Mouse (Mus musculus) midbrain, postnatal 0 days (tissue): ENCODE data around the gene Fkbp3. TPM values are rescaled to one million over a fixed set of nuclear protein-coding genes. Genes with fewer than 3 reads are reported as not detected.
"Not testable (repeated sequence)": the region's sequence is repeated elsewhere in the genome, so short reads cannot be mapped to it uniquely, and the experiment has no call there.

ENCODE experiments used
- ATAC-seq: fragments of 200-750 bp; cut with Nextera tagmentation; 2 replicates; pipeline ENCODE4 v1.8.0; 2017; ENCODE audit warnings: moderate number of reproducible peaks, mild to moderate bottlenecking, moderate TSS enrichment, moderate library complexity; ENCODE audit not compliant: low FRiP score
- DNase-seq: peaks from one replicate; pipeline ENCODE4 v3.0.0-alpha.2; 2015; ENCODE audit warnings: low spot score
- H3K27ac ChIP-seq: fragments of 300-500 bp; sonication (generic); 2 replicates; pipeline ENCODE4 v1.5.1; 2014; ENCODE audit warnings: low read depth, mild to moderate bottlenecking, low read length, mixed read lengths
- H3K27me3 ChIP-seq: fragments of 300-500 bp; sonication (generic); 2 replicates; pipeline ENCODE4 v1.6.1; 2014; ENCODE audit warnings: low read length, control low read depth, mixed read lengths; ENCODE audit not compliant: insufficient read depth
- H3K36me3 ChIP-seq: fragments of 300-500 bp; sonication (generic); 2 replicates; pipeline ENCODE4 v1.6.1; 2014; ENCODE audit warnings: low read length, control low read depth, mixed read lengths; ENCODE audit not compliant: insufficient read depth
- H3K4me1 ChIP-seq: fragments of 300-500 bp; sonication (generic); 2 replicates; pipeline ENCODE4 v1.6.1; 2014; ENCODE audit warnings: mild to moderate bottlenecking, control low read depth, antibody characterized with exemption, low read length, mixed read lengths; ENCODE audit not compliant: insufficient read depth
- H3K4me2 ChIP-seq: fragments of 300-500 bp; sonication (generic); 2 replicates; pipeline ENCODE4 v1.6.1; 2014; ENCODE audit warnings: low read depth, mild to moderate bottlenecking, low read length, mixed read lengths; ENCODE audit not compliant: poor library complexity, severe bottlenecking
- H3K4me3 ChIP-seq: fragments of 300-500 bp; sonication (generic); 2 replicates; pipeline ENCODE4 v1.5.1; 2014; ENCODE audit warnings: low read depth, mild to moderate bottlenecking, low read length, moderate library complexity
- H3K9ac ChIP-seq: fragments of 300-500 bp; sonication (generic); replicated peaks from 2 replicates; pipeline ENCODE4 v1.6.1; 2014; ENCODE audit warnings: mild to moderate bottlenecking, low read length, moderate library complexity, mixed read lengths; ENCODE audit not compliant: poor library complexity, severe bottlenecking
- H3K9me3 ChIP-seq: fragments of 300-500 bp; sonication (generic); 2 replicates; pipeline ENCODE4 v1.6.1; 2016; ENCODE audit warnings: low read length, control low read depth
- CTCF ChIP-seq: IDR thresholded peaks from 2 replicates; pipeline ENCODE4 v1.5.1; 2016; ENCODE audit warnings: antibody characterized with exemption, mild to moderate bottlenecking
- WGBS: fragments of 180-500 bp; shearing (Covaris S2); extraction: QIAGEN DNeasy Blood & Tissue Kit; methylation state at CpG from one replicate; pipeline ENCODE4 v1.1.7; 2014; 5-methylcytosine and 5-hydroxymethylcytosine counted together
- polyA plus RNA-seq: library from polyadenylated mRNA; unstranded; fragments of >200 nt; fragmentation: Nextera tagmentation; extraction: Ambion mirVana; gene quantifications from 2 replicates; pipeline ENCODE4 v1.2.1, GENCODE M21; 2015
- total RNA-seq: library from RNA; depleted of rRNA; stranded (reverse); fragments of >200 nt; gene quantifications from 2 replicates; pipeline ENCODE4 v1.2.3, GENCODE M21; 2014; rRNA removed

Fkbp3 gene
- total RNA-seq, result 164 and 285 TPM in 2 replicates
- polyA plus RNA-seq, result 443 and 445 TPM in 2 replicates

DNA sequence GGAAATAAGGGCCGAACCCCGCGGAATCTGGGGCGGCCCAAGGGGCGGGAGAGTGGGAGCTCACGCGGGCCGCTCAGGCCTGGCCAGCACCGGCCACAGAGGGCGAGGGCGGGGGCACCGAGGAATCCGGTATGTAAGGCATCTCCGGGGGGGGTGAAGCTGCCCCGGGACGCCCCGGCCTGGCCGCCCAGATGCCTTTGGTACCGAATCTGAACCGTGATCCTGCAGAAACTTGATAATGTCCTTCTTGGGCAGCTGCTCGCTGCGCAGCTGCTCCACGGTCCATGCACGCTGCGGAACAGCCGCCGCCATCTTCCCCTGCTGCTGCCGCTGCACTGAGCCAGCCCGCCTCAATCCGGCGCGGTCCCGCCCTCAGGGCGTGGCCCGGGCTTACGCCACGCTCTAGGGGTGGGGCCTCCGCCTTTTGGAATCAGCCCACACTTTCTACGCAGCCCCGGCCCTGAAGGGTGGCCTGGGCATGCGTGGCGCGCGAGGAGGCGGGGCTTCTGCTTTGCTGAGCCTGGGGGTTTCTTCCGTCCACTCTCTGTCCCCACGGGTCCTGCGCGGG lies at the start of gene Fkbp3:
Gene Fkbp3 (minus strand): TSS at position 397 of the 568 bp plus-strand sequence.
- Histone ChIP-seq H3K4me3 (peak within 1 kb of the TSS; percentile 68), H3K27ac (peak within 1 kb of the TSS; percentile 90), H3K4me2 (peak within 1 kb of the TSS; percentile 83), H3K9ac (peak within 1 kb of the TSS; percentile 86), H3K9me3 (no peaks in the 10 kb centered on the region), H3K36me3 (no peaks in the 10 kb centered on the region), H3K27me3 (no peaks in the 10 kb centered on the region), H3K4me1 (peaks cover 12% of the 10 kb centered on the region)
- peak; percentile 99 for ATAC-seq
- under 1% methylated on average over 49 of the region's 49 CpGs for WGBS
- DNase-seq, result peak; percentile 98
- no peak for TF ChIP-seq CTCF

DNA sequence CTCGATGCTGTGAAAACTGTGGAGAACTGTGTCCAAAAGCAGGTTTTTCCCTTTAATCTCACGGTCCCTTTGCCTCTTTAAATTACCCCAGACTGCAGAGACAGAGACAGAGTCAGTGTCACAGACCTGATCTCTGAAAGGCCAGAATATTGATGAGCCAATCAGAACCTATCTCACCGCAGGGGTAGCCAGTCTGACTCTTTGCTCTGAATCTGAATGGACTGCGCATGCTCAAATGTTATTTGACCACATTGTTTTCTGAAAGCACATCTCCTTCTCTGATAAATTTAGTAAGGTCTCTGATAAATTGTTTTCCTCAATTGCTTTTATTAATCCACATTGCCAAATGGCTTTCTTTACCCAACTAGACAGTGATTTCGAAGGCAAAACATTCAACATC lies 45.6 kb upstream of the Fkbp3 start:
- H3K4me3 ChIP-seq, result no peak overlapping the region
- no peaks in the 10 kb centered on the region for H3K9me3 ChIP-seq
- H3K27me3 ChIP-seq, result no peaks in the 10 kb centered on the region
- no peak overlapping the region for H3K27ac ChIP-seq
- WGBS, result 94% methylated on average over 5 of the region's 5 CpGs
- ATAC-seq (no peak), DNase-seq (no peak)
- no peaks in the 10 kb centered on the region for H3K4me1 ChIP-seq
- H3K36me3 ChIP-seq, result peaks cover 26% of the 10 kb centered on the region
- TF ChIP-seq CTCF, result no peak
- H3K4me2 ChIP-seq, result no peak overlapping the region
- H3K9ac ChIP-seq, result no peak overlapping the region

DNA sequence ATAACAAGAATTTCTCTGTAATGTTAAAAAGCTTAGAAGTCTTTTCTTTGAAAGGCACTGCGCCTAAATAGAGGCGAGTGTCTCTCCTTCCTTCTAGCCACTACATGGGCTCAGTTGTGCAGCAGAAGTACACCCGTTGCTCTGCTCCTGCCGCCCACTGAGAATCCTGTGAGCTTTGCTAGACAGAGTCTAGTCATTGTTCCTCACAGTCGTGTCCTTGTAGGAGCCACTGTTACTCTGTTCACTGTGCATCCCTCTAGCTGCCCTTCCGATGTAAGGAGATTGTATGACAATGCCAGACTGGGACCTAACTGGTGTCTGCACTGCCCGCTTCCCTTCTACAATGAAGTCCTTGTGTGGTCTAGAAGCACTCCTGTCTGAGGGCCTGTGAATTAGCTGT lies 45.2 kb upstream of the Fkbp3 start:
- no peaks in the 10 kb centered on the region for H3K4me1 ChIP-seq
- TF ChIP-seq CTCF, result no peak
- WGBS, result 80% methylated on average over 7 of the region's 7 CpGs
- no peak overlapping the region for H3K27ac ChIP-seq
- no peak overlapping the region for H3K4me3 ChIP-seq
- no peak overlapping the region for H3K4me2 ChIP-seq
- ATAC-seq (no peak), DNase-seq (no peak)
- peaks cover 26% of the 10 kb centered on the region for H3K36me3 ChIP-seq
- no peaks in the 10 kb centered on the region for H3K27me3 ChIP-seq
- no peaks in the 10 kb centered on the region for H3K9me3 ChIP-seq
- H3K9ac ChIP-seq, result no peak overlapping the region

DNA sequence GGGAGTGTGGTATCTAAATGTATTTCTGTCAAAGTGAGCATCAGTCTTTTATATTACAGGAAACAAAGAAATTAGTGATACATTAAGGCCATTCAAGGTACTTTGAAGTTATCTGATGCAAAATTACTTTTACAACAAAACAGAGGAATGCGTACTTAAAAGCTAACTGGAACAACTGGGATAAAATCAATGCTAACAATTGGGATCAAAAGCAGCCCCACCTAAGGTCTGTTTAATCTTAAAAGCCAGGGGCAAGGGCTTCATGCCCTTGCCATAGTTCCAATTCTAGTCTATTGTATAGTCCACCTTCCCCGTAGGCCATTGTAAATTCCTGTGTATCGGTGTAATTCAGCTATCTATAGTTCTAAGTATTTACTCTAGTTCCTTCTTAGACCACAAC lies 41.2 kb upstream of the Fkbp3 start:
- H3K36me3 ChIP-seq, H3K4me3 ChIP-seq, H3K27ac ChIP-seq, H3K4me2 ChIP-seq, H3K9me3 ChIP-seq, H3K27me3 ChIP-seq, H3K9ac ChIP-seq, DNase-seq, H3K4me1 ChIP-seq, ATAC-seq: not testable (repeated sequence)
- WGBS, result 94% methylated on average over 3 of the region's 3 CpGs

DNA sequence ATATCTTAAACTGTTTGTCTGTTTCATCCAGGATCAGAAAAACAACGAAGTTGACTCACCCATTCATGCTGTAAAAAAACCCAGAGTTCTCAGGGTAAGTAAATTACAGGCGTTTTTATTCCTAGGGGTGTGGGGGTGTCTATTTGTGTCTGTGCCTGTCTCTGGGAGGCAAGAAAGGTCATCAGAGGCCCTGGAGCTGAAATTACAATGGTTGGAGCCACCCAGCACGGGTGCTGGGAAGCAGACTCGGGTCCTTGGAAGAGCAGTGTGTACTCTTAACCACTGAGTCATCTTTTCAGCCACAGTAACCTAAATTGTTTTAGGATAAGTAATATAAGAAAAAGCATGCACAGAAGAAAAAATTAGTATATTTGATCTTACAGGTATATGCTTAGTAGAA lies 40.1 kb upstream of the Fkbp3 start:
- Histone ChIP-seq H3K9ac (no peak overlapping the region), H3K27me3 (no peaks in the 10 kb centered on the region), H3K4me1 (no peaks in the 10 kb centered on the region), H3K4me2 (no peak overlapping the region), H3K4me3 (no peak overlapping the region), H3K27ac (no peak overlapping the region), H3K9me3 (no peaks in the 10 kb centered on the region), H3K36me3 (peaks cover 6% of the 10 kb centered on the region; the same call in 1 of the 2 replicates)
- no peak for TF ChIP-seq CTCF
- whole genome bisulfite sequencing, result 91% methylated on average over 4 of the region's 4 CpGs
- ATAC-seq (no peak), DNase-seq (no peak)

DNA sequence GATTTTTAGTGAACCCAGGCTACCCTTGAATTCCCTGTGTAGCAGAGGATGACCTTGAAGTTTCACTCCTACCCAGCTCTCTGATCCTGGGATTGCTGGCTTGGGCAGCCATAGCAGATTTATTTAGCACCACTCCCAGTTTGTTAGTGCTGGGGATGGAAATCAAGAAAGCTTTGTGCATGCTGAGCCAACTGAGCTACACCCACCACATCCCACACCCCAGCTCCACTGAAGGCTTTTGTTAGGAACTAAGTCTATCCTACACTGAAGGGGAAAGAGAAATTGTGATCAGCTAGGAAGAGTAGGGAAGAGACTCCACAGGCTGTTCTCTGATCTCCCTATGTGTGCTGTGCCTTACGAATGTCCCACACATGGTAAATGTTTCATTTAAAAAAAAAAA lies 39.0 kb upstream of the Fkbp3 start:
- no peaks in the 10 kb centered on the region for H3K36me3 ChIP-seq
- 91% methylated on average over 1 of the region's 1 CpGs for WGBS
- H3K27ac ChIP-seq, result no peak overlapping the region
- H3K9ac ChIP-seq, result no peak overlapping the region
- no peak for TF ChIP-seq CTCF
- H3K4me3 ChIP-seq, result no peak overlapping the region
- no peak for DNase-seq
- H3K9me3 ChIP-seq, result no peaks in the 10 kb centered on the region
- no peak overlapping the region for H3K4me2 ChIP-seq
- no peak for ATAC-seq
- H3K4me1 ChIP-seq, result no peaks in the 10 kb centered on the region
- no peaks in the 10 kb centered on the region for H3K27me3 ChIP-seq
